9 mouse cellular contexts compared by ENCODE assay signal in genomic region chr6:87597116-87597833, GRCm38 (mm10). TPM values are rescaled to one million over a fixed set of nuclear protein-coding genes. Genes with fewer than 3 reads are reported as not detected.
A peak's percentile ranks its signal among the peaks of the same experiment; 100 is the strongest.
DNase-seq lines count a peak whose midpoint lies in the region; ATAC-seq lines count a peak whose summit lies in the region.
"Had no signal": no experiment of that assay in that cellular context is flagged by ENCODE, and none has a peak within 500 bp of the region (broad histone marks: within the 10 kb centered on the region; RNA-seq: fewer than 3 reads in every experiment).

No protein-coding gene starts in this region.

- no peak overlapping the region for H3K4me2 ChIP-seq in hindbrain, embryonic 13.5 days
- H3K4me2 ChIP-seq in midbrain, embryonic 11.5 days, result no peak overlapping the region
- H3K4me2 ChIP-seq: liver, embryonic 15.5 days had no signal

- no peaks in the 10 kb centered on the region for H3K27me3 ChIP-seq in hindbrain, embryonic 13.5 days
- H3K27me3 ChIP-seq in midbrain, embryonic 11.5 days (ENCODE audit: control insufficient read depth, insufficient read depth, low read length), result no peaks in the 10 kb centered on the region; the same call in 1 of the 2 replicates

- H3K9me3 ChIP-seq in hindbrain, embryonic 13.5 days, result no peaks in the 10 kb centered on the region
- no peaks in the 10 kb centered on the region for H3K9me3 ChIP-seq in midbrain, embryonic 11.5 days (ENCODE audit: control insufficient read depth, low read length)
- H3K9me3 ChIP-seq: liver, embryonic 15.5 days had no signal

- DNase-seq in layer of hippocampus, postnatal 10 days (ENCODE audit: low spot score in 2 of 2), result peak; percentile 26 to 38
- DNase-seq in layer of hippocampus, postnatal 25 days (ENCODE audit: extremely low spot score in 1 of 2, low spot score in 1 of 2), result no peak
- peak; percentile 43 for DNase-seq in brain, embryonic 18.5 days (ENCODE audit: low read depth, low spot score)
- peak; percentile 90 for DNase-seq in midbrain, embryonic 11.5 days (ENCODE audit: low spot score, missing footprints)
- DNase-seq in adrenal gland, postnatal 25 days, result no peak
- DNase-seq in adrenal gland, postnatal 36 days, result no peak

- peaks cover 5% of the 10 kb centered on the region for H3K4me1 ChIP-seq in hindbrain, embryonic 13.5 days (replicated peaks)
- no peaks in the 10 kb centered on the region for H3K4me1 ChIP-seq in midbrain, embryonic 11.5 days (ENCODE audit: control insufficient read depth, insufficient read depth, low read length)
- H3K4me1 ChIP-seq: liver, embryonic 15.5 days had no signal

- H3K36me3 ChIP-seq in hindbrain, embryonic 13.5 days, result no peaks in the 10 kb centered on the region
- H3K36me3 ChIP-seq in midbrain, embryonic 11.5 days (ENCODE audit: control insufficient read depth, insufficient read depth, low read length), result no peaks in the 10 kb centered on the region
- H3K36me3 ChIP-seq: liver, embryonic 15.5 days had no signal

- peak; percentile 87 for ATAC-seq in hindbrain, embryonic 13.5 days (ENCODE audit: low FRiP score)
- peak; percentile 90 for ATAC-seq in midbrain, embryonic 11.5 days (ENCODE audit: low FRiP score)
- ATAC-seq in monocyte, adult 5-6 weeks (replicated peaks; ENCODE audit: insufficient number of reproducible peaks, low FRiP score, low TSS enrichment, poor library complexity, severe bottlenecking), result no peak

- H3K27ac ChIP-seq in hindbrain, embryonic 13.5 days, result no peak overlapping the region; the same call in 1 of the 2 replicates
- H3K27ac ChIP-seq in midbrain, embryonic 11.5 days (ENCODE audit: low read depth, low read length), result no peak overlapping the region
- H3K27ac ChIP-seq: liver, embryonic 15.5 days had no signal

- no peak overlapping the region for H3K9ac ChIP-seq in hindbrain, embryonic 13.5 days
- no peak overlapping the region for H3K9ac ChIP-seq in midbrain, embryonic 11.5 days (ENCODE audit: low read length)
- H3K9ac ChIP-seq: liver, embryonic 15.5 days had no signal

- WGBS in hindbrain, embryonic 13.5 days, result 37% methylated on average over 10 of the region's 10 CpGs
- WGBS in midbrain, embryonic 11.5 days, result 26% methylated on average over 10 of the region's 10 CpGs

- H3K4me3 ChIP-seq in hindbrain, embryonic 13.5 days, result no peak overlapping the region
- H3K4me3 ChIP-seq in midbrain, embryonic 11.5 days (ENCODE audit: low read depth, low read length), result no peak overlapping the region
- H3K4me3 ChIP-seq: liver, embryonic 15.5 days had no signal

RNA-seq across cellular contexts. Expression of gene Prokr1, which starts 6.7 kb away (rescaled TPM):
- total RNA-seq in layer of hippocampus, postnatal 10 days (2021), result 1 to 10 TPM in 1 of 2 experiments, under 1 TPM in 1; 0.59 to 1.1 TPM
- total RNA-seq in layer of hippocampus, postnatal 25 days (2021), result under 1 TPM; 0.19 to 0.52 TPM
- 2.2 and 3.1 TPM in 2 replicates for polyA plus RNA-seq in hindbrain, embryonic 13.5 days (2015; fragmentation: Nextera tagmentation; extraction: Ambion mirVana)
- polyA plus RNA-seq in midbrain, embryonic 11.5 days (2014; fragmentation: Nextera tagmentation; extraction: Ambion mirVana), result 3.1 and 3.5 TPM in 2 replicates
- total RNA-seq in monocyte, adult 5-6 weeks (2017), result 0.67 to 2.8 TPM (median 1.9 TPM) in 3 replicates
- 0.58 and 0.90 TPM in 2 replicates for total RNA-seq in adrenal gland, postnatal 25 days (2021)
- under 1 TPM; 0.36 to 0.63 TPM for total RNA-seq in adrenal gland, postnatal 36 days (2021)

Comparison
In these comparisons a context has a peak if more than half of its experiments do, and no peak if none do; other contexts are left out.
1. DNase-seq: peak in layer of hippocampus, postnatal 10 days (2 of 2), brain, embryonic 18.5 days (single experiment) and midbrain, embryonic 11.5 days (single experiment); none in layer of hippocampus, postnatal 25 days (0 of 2), adrenal gland, postnatal 25 days (single experiment) and adrenal gland, postnatal 36 days (0 of 2).